Mouse (Mus musculus) lung, postnatal 0 days (tissue): ENCODE data around the gene Vmn2r77. TPM values are rescaled to one million over a fixed set of nuclear protein-coding genes. Genes with fewer than 3 reads are reported as not detected.

Experiments
- ATAC-seq: fragments of 200-750 bp; cut with Nextera tagmentation; 2 replicates; pipeline ENCODE4 v1.8.0; 2017; ENCODE audit warnings: moderate library complexity
- DNase-seq: peaks from one replicate; pipeline ENCODE4 v3.0.0-alpha.2; 2016; ENCODE audit warnings: low spot score
- H3K27ac ChIP-seq: fragments of 300-500 bp; sonication (generic); 2 replicates; pipeline ENCODE4 v1.5.1; 2014; ENCODE audit warnings: antibody characterized with exemption, mild to moderate bottlenecking, low read length, mixed read lengths
- H3K27me3 ChIP-seq: fragments of 300-500 bp; sonication (generic); replicated peaks from 2 replicates; pipeline ENCODE4 v1.6.1; 2014; ENCODE audit warnings: low read length, mixed read lengths; ENCODE audit not compliant: insufficient read depth
- H3K36me3 ChIP-seq: fragments of 300-500 bp; sonication (generic); 2 replicates; pipeline ENCODE4 v1.6.1; 2014; ENCODE audit warnings: low read length, mixed read lengths; ENCODE audit not compliant: insufficient read depth
- H3K4me1 ChIP-seq: fragments of 300-500 bp; sonication (generic); 2 replicates; pipeline ENCODE4 v1.6.1; 2014; ENCODE audit warnings: antibody characterized with exemption, low read depth, low read length, mixed read lengths; ENCODE audit not compliant: insufficient read depth
- H3K4me2 ChIP-seq: fragments of 300-500 bp; sonication (generic); replicated peaks from 2 replicates; pipeline ENCODE4 v1.6.1; 2014; ENCODE audit warnings: low read depth, mild to moderate bottlenecking, low read length, moderate library complexity, mixed read lengths
- H3K4me3 ChIP-seq: fragments of 300-500 bp; sonication (generic); 2 replicates; pipeline ENCODE4 v1.5.1; 2014; ENCODE audit warnings: low read depth, low read length
- H3K9ac ChIP-seq: fragments of 300-500 bp; sonication (generic); replicated peaks from 2 replicates; pipeline ENCODE4 v1.6.1; 2014; ENCODE audit warnings: low read depth, mild to moderate bottlenecking
- H3K9me3 ChIP-seq: fragments of 300-500 bp; sonication (generic); 2 replicates; pipeline ENCODE4 v1.6.1; 2016; ENCODE audit warnings: low read length, mixed read lengths
- CTCF ChIP-seq: IDR thresholded peaks from 2 replicates; pipeline ENCODE4 v1.5.1; 2016; ENCODE audit warnings: antibody characterized with exemption, mild to moderate bottlenecking
- EP300 ChIP-seq: IDR thresholded peaks from 2 replicates; pipeline ENCODE4 v1.6.1; 2016; ENCODE audit warnings: antibody characterized with exemption, mild to moderate bottlenecking, control low read depth
- WGBS: fragments of 180-500 bp; shearing (Covaris S2); extraction: QIAGEN DNeasy Blood & Tissue Kit; methylation state at CpG from one replicate; pipeline ENCODE4 v1.1.7; 2014; 5-methylcytosine and 5-hydroxymethylcytosine counted together
- polyA plus RNA-seq: library from polyadenylated mRNA; unstranded; fragments of >200 nt; fragmentation: Nextera tagmentation; extraction: Ambion mirVana; gene quantifications from 2 replicates; pipeline ENCODE4 v1.2.1, GENCODE M21; 2015

The Vmn2r77 gene
- polyA plus RNA-seq, 1 experiment from 2014 or later = not detected

- Histone ChIP-seq H3K36me3 (no peaks in the 10 kb centered on the region), H3K27me3 (no peaks in the 10 kb centered on the region), H3K4me3 (no peak overlapping the region), H3K9me3 (no peaks in the 10 kb centered on the region), H3K4me2 (no peak overlapping the region), H3K4me1 (no peaks in the 10 kb centered on the region), H3K9ac (no peak overlapping the region), H3K27ac (no peak overlapping the region)
- DNase-seq = no peak
- ATAC-seq = no peak
- no peak for TF ChIP-seq EP300
- no peak for TF ChIP-seq CTCF
- 47% methylated on average over 1 of the region's 1 CpGs for WGBS
Observed at GRCm38 (mm10) chr7:86816466-86816865, 21.6 kb downstream of the Vmn2r77 start.

Other genes with a start within 250 kb of the Vmn2r77 start
- gene Olfr295, start 211.2 kb upstream of the Vmn2r77 start, polyA plus RNA-seq = not detected in 2 replicates
- gene Olfr294, start 178.4 kb upstream of the Vmn2r77 start, polyA plus RNA-seq = not detected in 2 replicates
- gene Olfr293, start 146.0 kb upstream of the Vmn2r77 start, polyA plus RNA-seq = not detected in 2 replicates
- gene Olfr292, start 106.7 kb upstream of the Vmn2r77 start, polyA plus RNA-seq = not detected in 2 replicates
- gene Folh1, start 19.1 kb upstream of the Vmn2r77 start, polyA plus RNA-seq = 0.07 and 0.10 TPM in 2 replicates
- gene Vmn2r78, start 120.1 kb downstream of the Vmn2r77 start, polyA plus RNA-seq = not detected in 2 replicates
- not detected in 2 replicates for gene Vmn2r79, start 201.1 kb downstream of the Vmn2r77 start, polyA plus RNA-seq